In genomic region chr3:90640981-90641380, GRCm38 (mm10) we compare ENCODE assay signal across 20 mouse cellular contexts. TPM values are rescaled to one million over a fixed set of nuclear protein-coding genes. Genes with fewer than 3 reads are reported as not detected.
"Had no signal": no experiment of that assay in that cellular context is flagged by ENCODE, and none has a peak within 500 bp of the region (broad histone marks: within the 10 kb centered on the region; RNA-seq: fewer than 3 reads in every experiment).

No protein-coding gene starts in this region.

- H3K27me3 ChIP-seq: neural tube, embryonic 13.5 days; neural tube, embryonic 15.5 days; stomach, embryonic 15.5 days had no signal

- H3K9me3 ChIP-seq: neural tube, embryonic 13.5 days; neural tube, embryonic 15.5 days; stomach, embryonic 15.5 days had no signal

- DNase-seq: retina, postnatal 1 day; right cerebral cortex, adult 18-20 months; right cerebral cortex, postnatal 14 days; right cerebral cortex, postnatal 25 days; right cerebral cortex, postnatal 4 days; spleen, adult 18-20 months; thymus, adult 18-20 months; thymus, adult 2 months; thymus, postnatal 14 days; thymus, postnatal 25 days; thymus, postnatal 36 days; thymus, postnatal 4 days had no signal

- H3K27ac ChIP-seq: neural tube, embryonic 13.5 days; neural tube, embryonic 15.5 days; stomach, embryonic 15.5 days had no signal

- H3K4me3 ChIP-seq: neural tube, embryonic 13.5 days; neural tube, embryonic 15.5 days; stomach, embryonic 15.5 days had no signal

- H3K4me2 ChIP-seq: neural tube, embryonic 13.5 days; neural tube, embryonic 15.5 days; stomach, embryonic 15.5 days had no signal

- H3K9ac ChIP-seq: neural tube, embryonic 13.5 days; neural tube, embryonic 15.5 days; stomach, embryonic 15.5 days had no signal

- H3K36me3 ChIP-seq: neural tube, embryonic 13.5 days; neural tube, embryonic 15.5 days; stomach, embryonic 15.5 days had no signal

- H3K4me1 ChIP-seq: neural tube, embryonic 13.5 days; neural tube, embryonic 15.5 days; stomach, embryonic 15.5 days had no signal

RNA-seq across cellular contexts. Expression of gene S100a7a, which starts 12.8 kb away (rescaled TPM):
- polyA plus RNA-seq: neural tube, embryonic 13.5 days; neural tube, embryonic 14.5 days; neural tube, embryonic 15.5 days; stomach, embryonic 14.5 days; testis, adult 2 months had no signal

RNA-seq across cellular contexts. Expression of gene S100a8, which starts 27.8 kb away (rescaled TPM):
- polyA plus RNA-seq: small intestine, adult 2 months; testis, adult 2 months had no signal

RNA-seq across cellular contexts. Expression of gene S100a5, which starts 32.7 kb away (rescaled TPM):
- polyA plus RNA-seq: neural tube, embryonic 13.5 days; neural tube, embryonic 14.5 days; neural tube, embryonic 15.5 days; small intestine, adult 2 months; spleen, adult 2 months; testis, adult 2 months; thymus, adult 2 months had no signal

RNA-seq across cellular contexts. Expression of gene S100a4, which starts 37.4 kb away (rescaled TPM):
- polyA plus RNA-seq: neural tube, embryonic 13.5 days; neural tube, embryonic 14.5 days had no signal
